Mouse (Mus musculus) liver, adult 2 months (tissue): ENCODE measurements at regions not wholly inside any gene's neighbourhood (a gene's known extent, or its start where the extent isn't known, plus 50 kb on each side); places are given as distances from the start of the nearest gene placed in this dataset.

Experiments
- CTCF ChIP-seq: fragments of 200-500 bp; IDR thresholded peaks from 2 replicates; pipeline ENCODE4 v1.5.1; 2011; ENCODE audit warnings: low read depth, low read length, control low read depth
- POLR2A ChIP-seq: fragments of 200-500 bp; IDR thresholded peaks from 2 replicates; pipeline ENCODE4 v1.6.1; 2011; ENCODE audit warnings: low read length, control low read depth; ENCODE audit not compliant: insufficient read depth; ENCODE audit errors: extremely low read depth

DNA sequence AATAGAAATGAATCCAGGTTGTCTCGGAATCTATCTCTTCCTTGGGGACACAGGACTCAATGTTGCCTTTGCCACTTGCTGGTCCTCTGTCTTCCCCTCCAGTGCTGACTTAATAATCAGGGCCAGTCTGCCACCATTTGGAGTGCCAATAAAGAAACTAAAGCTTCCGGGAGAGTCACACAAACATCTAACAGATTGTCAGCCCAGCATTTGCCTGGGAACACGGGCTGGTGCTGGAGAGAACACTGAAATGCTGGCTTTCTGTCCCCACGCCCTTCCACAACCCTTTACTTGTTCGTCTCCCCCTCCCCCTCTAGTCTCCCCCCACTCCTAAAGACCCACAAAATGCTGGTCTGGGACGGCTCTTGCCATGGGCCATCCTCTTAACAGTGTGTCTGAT is 104.4 kb upstream of the Prox1 start:
- TF ChIP-seq POLR2A (no peak), CTCF (no peak)
